Mouse (Mus musculus) liver, postnatal 0 days (tissue): ENCODE data around the gene Mpped1. TPM values are rescaled to one million over a fixed set of nuclear protein-coding genes. Genes with fewer than 3 reads are reported as not detected.

ENCODE experiments used
- ATAC-seq: fragments of 200-750 bp; cut with Nextera tagmentation; 2 replicates; pipeline ENCODE4 v1.8.0; 2017; ENCODE audit warnings: mild to moderate bottlenecking, moderate library complexity
- DNase-seq: peaks from one replicate; pipeline ENCODE4 v3.0.0-alpha.2; 2016
- H3K27ac ChIP-seq: fragments of 300-500 bp; sonication (generic); 2 replicates; pipeline ENCODE4 v1.5.1; 2014; ENCODE audit warnings: antibody characterized with exemption, moderate library complexity, mild to moderate bottlenecking, low read depth
- H3K27me3 ChIP-seq: fragments of 300-500 bp; sonication (generic); 2 replicates; pipeline ENCODE4 v1.6.1; 2014; ENCODE audit warnings: low read length, control low read depth, mixed read lengths; ENCODE audit not compliant: insufficient read depth
- H3K36me3 ChIP-seq: fragments of 300-500 bp; sonication (generic); replicated peaks from 2 replicates; pipeline ENCODE4 v1.6.1; 2014; ENCODE audit warnings: mild to moderate bottlenecking, control low read depth, low read length, moderate library complexity, mixed read lengths; ENCODE audit not compliant: insufficient read depth
- H3K4me1 ChIP-seq: fragments of 300-500 bp; sonication (generic); 2 replicates; pipeline ENCODE4 v1.6.1; 2014; ENCODE audit warnings: antibody characterized with exemption, mild to moderate bottlenecking, control low read depth; ENCODE audit not compliant: insufficient read depth
- H3K4me2 ChIP-seq: fragments of 300-500 bp; sonication (generic); 2 replicates; pipeline ENCODE4 v1.6.1; 2014; ENCODE audit warnings: low read depth, mild to moderate bottlenecking, low read length, moderate library complexity, mixed read lengths
- H3K4me3 ChIP-seq: fragments of 300-500 bp; sonication (generic); 2 replicates; pipeline ENCODE4 v1.5.1; 2014; ENCODE audit warnings: low read depth, low read length
- H3K9ac ChIP-seq: fragments of 300-500 bp; sonication (generic); replicated peaks from 2 replicates; pipeline ENCODE4 v1.6.1; 2014; ENCODE audit warnings: mild to moderate bottlenecking, moderate library complexity
- H3K9me3 ChIP-seq: fragments of 300-500 bp; sonication (generic); 2 replicates; pipeline ENCODE4 v1.6.1; 2016; ENCODE audit warnings: mild to moderate bottlenecking, control low read depth, low read length, mixed read lengths
- CTCF ChIP-seq: sonication (generic); IDR thresholded peaks from 2 replicates; pipeline ENCODE4 v1.5.1; 2016; ENCODE audit warnings: antibody characterized with exemption, low read depth
- EP300 ChIP-seq: IDR thresholded peaks from 2 replicates; pipeline ENCODE4 v1.6.1; 2016; ENCODE audit warnings: antibody characterized with exemption, low read depth, mild to moderate bottlenecking
- WGBS: fragments of 180-500 bp; shearing (Covaris S2); extraction: QIAGEN DNeasy Blood & Tissue Kit; methylation state at CpG from one replicate; pipeline ENCODE4 v1.1.7; 2014; ENCODE audit not compliant: insufficient replicate concordance; 5-methylcytosine and 5-hydroxymethylcytosine counted together
- polyA plus RNA-seq: library from polyadenylated mRNA; unstranded; fragments of >200 nt; fragmentation: Nextera tagmentation; extraction: Ambion mirVana; gene quantifications from 2 replicates; pipeline ENCODE4 v1.2.1, GENCODE M21; 2015

The Mpped1 gene
- polyA plus RNA-seq, 1 experiment from 2014 or later: not detected

GRCm38 (mm10) chr15:83842915-83843789, 63.9 kb downstream of the Mpped1 start:
- Histone ChIP-seq H3K27ac (no peak overlapping the region), H3K27me3 (no peaks in the 10 kb centered on the region), H3K4me2 (no peak overlapping the region), H3K9ac (no peak overlapping the region), H3K9me3 (no peaks in the 10 kb centered on the region), H3K36me3 (no peaks in the 10 kb centered on the region), H3K4me3 (no peak overlapping the region), H3K4me1 (no peaks in the 10 kb centered on the region)
- TF ChIP-seq EP300 (no peak), CTCF (no peak)
- ATAC-seq: no peak
- 57% methylated on average over 22 of the region's 22 CpGs for WGBS
- no peak for DNase-seq

- H3K4me2 ChIP-seq: no peak overlapping the region
- 47% methylated on average over 11 of the region's 11 CpGs for WGBS
- no peak for TF ChIP-seq CTCF
- TF ChIP-seq EP300: no peak
- ATAC-seq (no peak), DNase-seq (no peak)
- H3K36me3 ChIP-seq: no peaks in the 10 kb centered on the region
- no peak overlapping the region for H3K4me3 ChIP-seq
- no peaks in the 10 kb centered on the region for H3K4me1 ChIP-seq
- no peaks in the 10 kb centered on the region for H3K27me3 ChIP-seq
- no peaks in the 10 kb centered on the region for H3K9me3 ChIP-seq
- no peak overlapping the region for H3K9ac ChIP-seq
- no peak overlapping the region for H3K27ac ChIP-seq
These were observed 66.5 kb downstream of the Mpped1 start for GRCm38 (mm10) chr15:83845734-83846133.

GRCm38 (mm10) chr15:83846592-83846991, 67.3 kb downstream of the Mpped1 start:
- no peak overlapping the region for H3K4me2 ChIP-seq
- WGBS: 34% methylated on average over 8 of the region's 8 CpGs

GRCm38 (mm10) chr15:83847512-83847911, 68.2 kb downstream of the Mpped1 start:
- no peak for ATAC-seq
- no peak overlapping the region for H3K4me3 ChIP-seq
- TF ChIP-seq EP300: no peak
- WGBS: 65% methylated on average over 4 of the region's 4 CpGs
- H3K9me3 ChIP-seq: no peaks in the 10 kb centered on the region
- H3K9ac ChIP-seq: no peak overlapping the region
- H3K27ac ChIP-seq: no peak overlapping the region
- no peak overlapping the region for H3K4me2 ChIP-seq
- no peaks in the 10 kb centered on the region for H3K36me3 ChIP-seq
- no peak for DNase-seq
- H3K4me1 ChIP-seq: no peaks in the 10 kb centered on the region
- H3K27me3 ChIP-seq: no peaks in the 10 kb centered on the region

More at GRCm38 (mm10) chr15:83846592-83846991, 67.3 kb downstream of the Mpped1 start:
- Histone ChIP-seq H3K9ac (no peak overlapping the region), H3K9me3 (no peaks in the 10 kb centered on the region), H3K36me3 (no peaks in the 10 kb centered on the region), H3K4me3 (no peak overlapping the region), H3K27ac (no peak overlapping the region), H3K4me1 (no peaks in the 10 kb centered on the region), H3K27me3 (no peaks in the 10 kb centered on the region)
- TF ChIP-seq CTCF (no peak), EP300 (no peak)
- ATAC-seq: no peak
- DNase-seq: no peak

GRCm38 (mm10) chr15:83848193-83848592, 68.9 kb downstream of the Mpped1 start:
- Histone ChIP-seq H3K27ac (no peak overlapping the region), H3K4me3 (no peak overlapping the region), H3K9me3 (no peaks in the 10 kb centered on the region), H3K27me3 (no peaks in the 10 kb centered on the region), H3K9ac (no peak overlapping the region), H3K4me1 (no peaks in the 10 kb centered on the region), H3K36me3 (no peaks in the 10 kb centered on the region), H3K4me2 (no peak overlapping the region)
- TF ChIP-seq CTCF: no peak
- ATAC-seq (no peak), DNase-seq (no peak)
- 74% methylated on average over 9 of the region's 9 CpGs for WGBS

- WGBS: 45% methylated on average over 5 of the region's 5 CpGs
- H3K4me1 ChIP-seq: no peaks in the 10 kb centered on the region
- H3K27me3 ChIP-seq: no peaks in the 10 kb centered on the region
- no peak overlapping the region for H3K27ac ChIP-seq
- no peaks in the 10 kb centered on the region for H3K9me3 ChIP-seq
- TF ChIP-seq EP300 (no peak), CTCF (no peak)
- DNase-seq: no peak
- H3K9ac ChIP-seq: no peak overlapping the region
- no peaks in the 10 kb centered on the region for H3K36me3 ChIP-seq
- no peak overlapping the region for H3K4me3 ChIP-seq
- ATAC-seq: no peak
- no peak overlapping the region for H3K4me2 ChIP-seq
These were observed 74.1 kb downstream of the Mpped1 start for GRCm38 (mm10) chr15:83853400-83853811.
